Mouse (Mus musculus): ENCODE results near the gene Creld2. TPM values are rescaled to one million over a fixed set of nuclear protein-coding genes. Genes with fewer than 3 reads are reported as not detected.

Creld2 gene
- polyA plus RNA-seq, 1 experiment from 2014 or later, result 81.7 TPM

DNA sequence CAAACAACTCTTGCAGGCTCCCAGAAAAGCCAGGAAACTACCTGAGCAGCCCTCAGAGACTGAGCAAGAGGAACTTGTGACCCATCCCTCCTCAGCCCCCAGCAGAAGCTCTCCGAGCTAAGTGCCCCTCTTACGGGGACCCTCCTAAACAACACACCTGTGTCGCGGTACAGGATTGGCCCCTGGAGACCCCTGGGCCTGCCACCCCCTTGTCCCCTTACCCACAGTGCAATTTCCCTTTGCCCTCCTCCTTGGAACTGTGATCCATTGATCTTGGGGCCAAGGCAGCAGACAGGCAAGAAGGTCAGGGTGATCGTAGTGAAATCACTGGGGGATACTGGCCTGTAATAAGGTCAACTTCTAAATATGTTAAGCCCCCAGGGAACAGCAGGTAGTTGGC, 17.1 kb downstream of the Creld2 start:
- H3K9ac ChIP-seq (ENCODE audit: low read length), result no peak overlapping the region
- H3K27ac ChIP-seq (ENCODE audit: low read depth, low read length), result no peak overlapping the region
- no peaks in the 10 kb centered on the region for H3K36me3 ChIP-seq (ENCODE audit: control insufficient read depth, insufficient read depth, low read length)
- DNase-seq (ENCODE audit: low spot score, missing footprints) (peak; percentile 45), ATAC-seq (ENCODE audit: low FRiP score) (no peak)
- WGBS, result 75% methylated on average over 5 of the region's 5 CpGs
- no peak overlapping the region for H3K4me2 ChIP-seq
- peaks cover 4% of the 10 kb centered on the region; the same call in 1 of the 2 replicates for H3K4me1 ChIP-seq (ENCODE audit: control insufficient read depth, insufficient read depth, low read length)
- H3K4me3 ChIP-seq (ENCODE audit: low read depth, low read length), result no peak overlapping the region
- no peaks in the 10 kb centered on the region for H3K9me3 ChIP-seq (ENCODE audit: control insufficient read depth, low read length)
- H3K27me3 ChIP-seq (ENCODE audit: control insufficient read depth, insufficient read depth, low read length), result no peaks in the 10 kb centered on the region

DNA sequence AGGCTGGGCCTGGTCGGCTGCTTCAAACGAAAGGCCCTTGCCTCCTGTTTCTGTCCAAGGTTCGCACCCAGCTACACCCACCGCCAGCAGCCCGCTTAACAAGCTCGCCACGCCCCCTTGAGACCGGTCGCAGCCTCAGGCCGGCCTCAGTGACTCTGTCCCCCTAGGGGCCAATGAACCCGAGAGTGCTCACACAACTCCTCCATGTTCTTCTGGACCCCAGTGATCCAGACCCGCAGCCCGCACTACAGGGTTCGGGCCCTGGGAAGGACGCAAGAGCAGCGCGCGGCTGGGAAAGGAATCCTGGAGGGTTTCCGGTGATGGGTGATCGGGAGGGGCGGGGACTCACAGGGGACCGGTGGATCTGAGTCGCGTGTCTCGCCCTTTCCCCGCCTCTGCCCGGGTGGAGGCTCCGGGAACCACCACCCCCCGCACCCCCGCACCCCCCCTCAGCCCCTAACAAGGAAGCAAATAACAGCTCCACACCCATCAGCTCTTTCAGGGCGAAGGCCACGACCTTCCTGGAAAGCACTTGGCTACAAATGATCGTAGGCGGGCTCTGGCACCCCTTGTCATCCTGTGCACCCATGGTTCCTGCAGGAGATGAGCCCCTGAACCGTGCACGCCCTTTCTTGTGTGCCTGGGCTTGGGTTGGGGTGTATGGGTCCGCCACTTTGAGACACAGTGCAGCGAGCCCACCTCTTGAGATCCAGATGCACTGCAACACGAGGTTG, 17.9 kb downstream of the Creld2 start:
- H3K4me2 ChIP-seq, result peak overlapping the region; percentile 50
- WGBS, result under 1% methylated on average over 36 of the region's 39 CpGs
- DNase-seq (ENCODE audit: low spot score, missing footprints) (peak; percentile 96), ATAC-seq (ENCODE audit: low FRiP score) (peak; percentile 70)
- no peaks in the 10 kb centered on the region for H3K9me3 ChIP-seq (ENCODE audit: control insufficient read depth, low read length)
- peak overlapping the region; percentile 41 for H3K4me3 ChIP-seq (ENCODE audit: low read depth, low read length)
- no peaks in the 10 kb centered on the region for H3K27me3 ChIP-seq (ENCODE audit: control insufficient read depth, insufficient read depth, low read length)
- H3K4me1 ChIP-seq (ENCODE audit: control insufficient read depth, insufficient read depth, low read length), result peaks cover 4% of the 10 kb centered on the region; the same call in 1 of the 2 replicates
- peak overlapping the region; percentile 59 for H3K9ac ChIP-seq (ENCODE audit: low read length)
- no peak overlapping the region for H3K27ac ChIP-seq (ENCODE audit: low read depth, low read length)
- H3K36me3 ChIP-seq (ENCODE audit: control insufficient read depth, insufficient read depth, low read length), result no peaks in the 10 kb centered on the region

DNA sequence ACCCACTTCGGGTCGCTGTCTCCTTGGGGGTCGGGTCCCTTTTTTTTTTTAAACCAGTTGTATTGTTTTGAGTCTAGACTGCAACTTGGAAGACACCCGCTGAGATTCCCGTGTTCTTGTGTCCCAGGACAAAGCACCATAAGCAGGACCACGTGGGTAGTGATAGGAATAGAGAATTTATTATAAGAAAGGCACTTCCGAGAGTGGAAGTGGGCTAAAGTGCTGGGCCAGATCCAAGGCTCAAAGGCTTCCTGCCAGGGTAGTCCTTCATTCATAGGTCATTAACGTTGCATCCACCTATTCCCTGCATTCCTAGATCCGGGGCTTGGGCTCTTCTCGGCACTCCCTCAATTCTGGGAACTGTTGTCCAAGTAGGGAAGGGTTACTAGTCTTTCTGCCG, 18.5 kb downstream of the Creld2 start:
- H3K9ac ChIP-seq (ENCODE audit: low read length), result peak overlapping the region; percentile 59
- DNase-seq (ENCODE audit: low spot score, missing footprints) (peak; percentile 88), ATAC-seq (ENCODE audit: low FRiP score) (no peak)
- H3K4me1 ChIP-seq (ENCODE audit: control insufficient read depth, insufficient read depth, low read length), result peaks cover 4% of the 10 kb centered on the region; the same call in 1 of the 2 replicates
- 3% methylated on average over 11 of the region's 11 CpGs for WGBS
- H3K4me3 ChIP-seq (ENCODE audit: low read depth, low read length), result peak overlapping the region; percentile 41
- no peak overlapping the region for H3K27ac ChIP-seq (ENCODE audit: low read depth, low read length)
- no peaks in the 10 kb centered on the region for H3K9me3 ChIP-seq (ENCODE audit: control insufficient read depth, low read length)
- H3K4me2 ChIP-seq, result peak overlapping the region; percentile 50
- no peaks in the 10 kb centered on the region for H3K36me3 ChIP-seq (ENCODE audit: control insufficient read depth, insufficient read depth, low read length)
- H3K27me3 ChIP-seq (ENCODE audit: control insufficient read depth, insufficient read depth, low read length), result no peaks in the 10 kb centered on the region

DNA sequence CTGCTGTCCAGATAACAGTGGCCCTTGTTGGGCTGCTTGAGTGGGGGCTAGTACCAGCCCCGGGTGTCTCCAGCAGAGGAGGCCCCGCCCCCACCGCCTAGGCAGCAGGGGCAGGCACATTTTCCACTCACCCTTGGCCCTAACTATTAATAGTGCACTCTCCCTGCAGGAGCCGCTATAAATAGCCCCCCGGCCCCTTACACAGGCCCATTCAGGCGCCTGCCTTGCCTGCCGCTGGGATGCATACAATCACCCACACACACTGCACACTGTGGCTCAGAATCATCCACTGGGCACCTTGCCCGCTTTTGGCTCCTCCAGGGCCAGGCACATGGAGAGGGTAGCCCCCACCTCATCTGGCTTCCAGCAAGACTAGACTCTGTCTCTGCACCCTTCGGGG, 19.8 kb downstream of the Creld2 start:
- no peak overlapping the region for H3K4me3 ChIP-seq (ENCODE audit: low read depth, low read length)
- H3K27ac ChIP-seq (ENCODE audit: low read depth, low read length), result no peak overlapping the region; the same call in 1 of the 2 replicates

DNA sequence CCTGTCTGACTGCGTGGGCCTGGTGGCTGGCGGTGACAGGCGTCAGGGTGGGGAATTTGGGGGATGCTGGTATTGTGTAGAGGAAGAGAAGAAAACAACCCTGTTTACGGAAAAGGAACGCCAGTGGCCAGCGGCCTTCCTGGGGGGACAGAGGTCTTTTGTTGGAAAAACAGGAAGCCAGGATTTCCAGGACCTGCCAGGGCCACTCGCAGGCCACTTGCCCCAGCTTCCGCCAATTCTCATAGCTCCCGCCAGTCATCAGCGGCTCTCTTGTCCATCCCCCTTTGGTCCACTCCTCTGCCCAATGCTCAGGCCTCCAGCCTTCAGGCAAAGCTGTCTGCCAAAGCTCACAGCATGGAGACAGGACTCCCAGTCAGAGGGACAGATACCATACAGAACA, 20.7 kb downstream of the Creld2 start:
- Histone ChIP-seq H3K9ac (ENCODE audit: low read length) (no peak overlapping the region), H3K9me3 (ENCODE audit: control insufficient read depth, low read length) (no peaks in the 10 kb centered on the region), H3K27me3 (ENCODE audit: control insufficient read depth, insufficient read depth, low read length) (no peaks in the 10 kb centered on the region), H3K4me1 (ENCODE audit: control insufficient read depth, insufficient read depth, low read length) (peaks cover 4% of the 10 kb centered on the region; the same call in 1 of the 2 replicates), H3K4me3 (ENCODE audit: low read depth, low read length) (no peak overlapping the region), H3K36me3 (ENCODE audit: control insufficient read depth, insufficient read depth, low read length) (no peaks in the 10 kb centered on the region), H3K4me2 (no peak overlapping the region), H3K27ac (ENCODE audit: low read depth, low read length) (no peak overlapping the region)
- ATAC-seq (ENCODE audit: low FRiP score), result no peak
- 68% methylated on average over 10 of the region's 10 CpGs for WGBS
- DNase-seq (ENCODE audit: low spot score, missing footprints), result no peak

More for the DNA sequence above, 19.8 kb downstream of the Creld2 start:
- no peaks in the 10 kb centered on the region for H3K36me3 ChIP-seq (ENCODE audit: control insufficient read depth, insufficient read depth, low read length)
- no peak overlapping the region for H3K4me2 ChIP-seq
- DNase-seq (ENCODE audit: low spot score, missing footprints), result no peak
- ATAC-seq (ENCODE audit: low FRiP score), result 0 out of 2 replicates have a peak, but pooled peaks have one; percentile 17
- no peaks in the 10 kb centered on the region for H3K9me3 ChIP-seq (ENCODE audit: control insufficient read depth, low read length)
- H3K4me1 ChIP-seq (ENCODE audit: control insufficient read depth, insufficient read depth, low read length), result peaks cover 4% of the 10 kb centered on the region; the same call in 1 of the 2 replicates
- H3K9ac ChIP-seq (ENCODE audit: low read length), result no peak overlapping the region
- no peaks in the 10 kb centered on the region for H3K27me3 ChIP-seq (ENCODE audit: control insufficient read depth, insufficient read depth, low read length)
- 42% methylated on average over 9 of the region's 9 CpGs for WGBS

DNA sequence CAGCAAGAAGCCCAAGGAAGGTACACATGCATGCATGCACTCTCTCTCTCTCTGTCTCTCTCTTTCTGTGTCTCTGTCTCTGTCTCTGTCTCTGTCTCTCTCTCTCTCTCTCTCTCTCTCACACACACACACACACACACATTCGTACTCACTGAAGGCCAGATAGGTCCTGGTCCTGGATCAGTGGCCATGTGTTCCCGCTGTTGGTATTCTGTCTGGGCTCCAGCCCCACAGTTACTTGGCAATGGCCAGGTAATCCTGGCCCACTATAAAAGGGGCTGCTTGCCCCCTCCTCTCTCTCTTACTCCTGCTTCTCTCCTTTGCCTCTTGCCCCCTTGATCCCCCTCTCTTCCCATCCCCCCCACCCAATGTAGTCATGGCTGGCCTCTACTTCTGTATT, 21.7 kb downstream of the Creld2 start:
- WGBS, result 92% methylated on average over 2 of the region's 2 CpGs
- ATAC-seq (ENCODE audit: low FRiP score), result no peak
- H3K27ac ChIP-seq (ENCODE audit: low read depth, low read length), result no peak overlapping the region
- no peak overlapping the region for H3K4me3 ChIP-seq (ENCODE audit: low read depth, low read length)
- H3K4me2 ChIP-seq, result no peak overlapping the region
- peaks cover 4% of the 10 kb centered on the region; the same call in 1 of the 2 replicates for H3K4me1 ChIP-seq (ENCODE audit: control insufficient read depth, insufficient read depth, low read length)
- H3K9me3 ChIP-seq (ENCODE audit: control insufficient read depth, low read length), result no peaks in the 10 kb centered on the region
- no peaks in the 10 kb centered on the region for H3K36me3 ChIP-seq (ENCODE audit: control insufficient read depth, insufficient read depth, low read length)
- no peak overlapping the region for H3K9ac ChIP-seq (ENCODE audit: low read length)
- no peaks in the 10 kb centered on the region for H3K27me3 ChIP-seq (ENCODE audit: control insufficient read depth, insufficient read depth, low read length)
- no peak for DNase-seq (ENCODE audit: low spot score, missing footprints)

DNA sequence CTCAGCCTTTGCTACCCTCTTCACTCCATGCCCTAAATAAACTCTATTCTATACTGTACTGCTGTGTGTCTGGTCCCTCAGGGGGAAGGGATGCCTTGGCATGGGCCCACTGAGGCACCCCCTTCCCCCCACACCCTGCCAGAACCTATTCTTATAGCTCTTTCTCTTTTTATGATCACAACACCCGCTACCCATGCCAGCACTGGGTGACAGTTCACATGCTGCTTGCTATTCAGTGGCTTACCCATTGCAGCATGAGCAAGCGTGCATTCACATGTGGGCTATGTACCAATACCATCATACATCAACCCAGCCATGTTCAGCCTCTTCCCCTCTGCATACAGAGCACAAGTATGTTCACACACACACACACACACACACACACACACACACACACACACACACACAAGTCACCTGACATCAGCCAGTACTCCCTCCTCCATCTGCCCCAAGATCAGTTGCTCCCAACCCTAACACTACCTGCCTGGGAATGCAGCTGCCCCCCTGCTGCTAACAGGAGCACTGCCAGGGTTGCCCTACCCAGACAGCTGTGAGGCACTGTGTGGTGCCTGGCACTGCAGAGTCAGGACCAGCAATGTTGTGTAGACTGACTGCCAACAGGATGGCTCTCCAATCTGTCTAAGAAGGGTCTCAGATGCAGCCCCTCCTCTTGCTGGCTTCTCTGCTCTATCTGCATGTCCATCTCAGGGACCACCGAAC, 22.3 kb downstream of the Creld2 start:
- H3K27me3 ChIP-seq (ENCODE audit: control insufficient read depth, insufficient read depth, low read length), result no peaks in the 10 kb centered on the region
- no peak overlapping the region for H3K4me2 ChIP-seq
- no peak overlapping the region for H3K9ac ChIP-seq (ENCODE audit: low read length)
- H3K36me3 ChIP-seq (ENCODE audit: control insufficient read depth, insufficient read depth, low read length), result no peaks in the 10 kb centered on the region
- DNase-seq (ENCODE audit: low spot score, missing footprints) (no peak), ATAC-seq (ENCODE audit: low FRiP score) (no peak)
- H3K4me1 ChIP-seq (ENCODE audit: control insufficient read depth, insufficient read depth, low read length), result peaks cover 4% of the 10 kb centered on the region; the same call in 1 of the 2 replicates
- H3K9me3 ChIP-seq (ENCODE audit: control insufficient read depth, low read length), result no peaks in the 10 kb centered on the region
- H3K4me3 ChIP-seq (ENCODE audit: low read depth, low read length), result no peak overlapping the region
- H3K27ac ChIP-seq (ENCODE audit: low read depth, low read length), result no peak overlapping the region
- WGBS, result 88% methylated on average over 3 of the region's 3 CpGs

DNA sequence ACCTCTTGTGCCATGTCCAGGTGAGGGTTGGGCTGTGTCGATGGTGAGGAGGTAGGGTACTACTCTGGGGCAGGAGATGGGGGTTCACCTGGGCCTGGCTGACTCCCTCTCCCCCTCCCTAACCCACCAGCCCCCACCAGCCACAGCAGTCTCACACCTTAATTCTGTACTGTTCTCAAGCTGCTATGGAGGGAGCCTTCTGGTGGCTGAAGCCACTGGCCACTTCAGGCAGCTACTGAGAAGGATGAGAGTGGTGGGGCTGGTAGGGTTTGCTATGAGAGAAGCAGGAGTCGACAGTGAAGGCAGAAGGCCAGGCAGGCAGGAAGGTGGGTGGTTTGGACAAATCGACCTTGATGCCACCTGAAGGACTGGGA, 22.8 kb downstream of the Creld2 start:
- Histone ChIP-seq H3K4me3 (ENCODE audit: low read depth, low read length) (no peak overlapping the region), H3K36me3 (ENCODE audit: control insufficient read depth, insufficient read depth, low read length) (no peaks in the 10 kb centered on the region), H3K4me1 (ENCODE audit: control insufficient read depth, insufficient read depth, low read length) (peaks cover 4% of the 10 kb centered on the region; the same call in 1 of the 2 replicates), H3K4me2 (no peak overlapping the region), H3K9me3 (ENCODE audit: control insufficient read depth, low read length) (no peaks in the 10 kb centered on the region), H3K27ac (ENCODE audit: low read depth, low read length) (no peak overlapping the region), H3K9ac (ENCODE audit: low read length) (no peak overlapping the region), H3K27me3 (ENCODE audit: control insufficient read depth, insufficient read depth, low read length) (no peaks in the 10 kb centered on the region)
- WGBS, result 70% methylated on average over 3 of the region's 3 CpGs
- ATAC-seq (ENCODE audit: low FRiP score) (no peak), DNase-seq (ENCODE audit: low spot score, missing footprints) (no peak)

DNA sequence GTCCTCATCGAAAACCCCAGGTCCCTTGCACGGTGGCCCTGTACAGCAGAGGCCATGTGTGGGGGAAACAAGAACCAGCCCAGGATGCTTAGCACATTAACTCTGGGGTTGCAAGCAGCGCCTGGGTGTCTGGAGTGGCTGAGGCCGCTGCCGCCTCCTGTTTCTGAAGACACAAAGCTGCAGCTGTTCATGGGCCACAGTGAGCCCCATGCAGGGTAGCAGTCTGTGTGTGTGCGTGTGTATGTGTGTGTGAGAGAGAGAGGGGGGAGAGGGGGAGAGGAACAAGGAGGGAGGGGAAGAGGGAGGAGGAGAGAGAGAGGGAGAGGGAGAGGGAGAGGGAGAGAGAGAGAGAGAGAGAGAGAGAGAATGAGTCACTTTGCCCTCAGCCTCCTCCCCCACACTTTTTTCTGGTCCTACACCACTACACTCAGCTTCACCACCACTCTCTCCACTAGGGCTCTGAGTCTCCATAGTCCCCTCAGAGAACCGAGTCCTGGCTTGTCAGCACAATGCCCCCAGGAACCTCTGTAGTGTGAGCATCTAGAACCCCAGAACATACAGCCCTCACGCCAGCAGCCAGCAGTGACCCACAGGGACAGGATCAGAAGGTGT, 24.1 kb downstream of the Creld2 start:
- Histone ChIP-seq H3K27ac (ENCODE audit: low read depth, low read length) (no peak overlapping the region), H3K9me3 (ENCODE audit: control insufficient read depth, low read length) (no peaks in the 10 kb centered on the region), H3K27me3 (ENCODE audit: control insufficient read depth, insufficient read depth, low read length) (no peaks in the 10 kb centered on the region), H3K4me1 (ENCODE audit: control insufficient read depth, insufficient read depth, low read length) (no peaks in the 10 kb centered on the region), H3K4me2 (no peak overlapping the region), H3K9ac (ENCODE audit: low read length) (no peak overlapping the region), H3K4me3 (ENCODE audit: low read depth, low read length) (no peak overlapping the region), H3K36me3 (ENCODE audit: control insufficient read depth, insufficient read depth, low read length) (no peaks in the 10 kb centered on the region)
- ATAC-seq (ENCODE audit: low FRiP score) (no peak), DNase-seq (ENCODE audit: low spot score, missing footprints) (no peak)
- WGBS, result 55% methylated on average over 8 of the region's 8 CpGs

Data from midbrain, embryonic 11.5 days (tissue).